Mouse (Mus musculus) olfactory bulb, adult 2 months (tissue): ENCODE data around the gene Gstcd. TPM values are rescaled to one million over a fixed set of nuclear protein-coding genes. Genes with fewer than 3 reads are reported as not detected.

ENCODE experiments used
- H3K27ac ChIP-seq: fragments of 200-500 bp; 2 replicates; pipeline ENCODE4 v1.5.1; 2012; ENCODE audit warnings: low read depth, low read length; ENCODE audit not compliant: insufficient read depth
- H3K4me1 ChIP-seq: fragments of 200-500 bp; 2 replicates; pipeline ENCODE4 v1.6.1; 2012; ENCODE audit warnings: low read length; ENCODE audit not compliant: control insufficient read depth, insufficient read depth
- H3K4me3 ChIP-seq: fragments of 200-500 bp; 2 replicates; pipeline ENCODE4 v1.5.1; 2012; ENCODE audit warnings: mild to moderate bottlenecking, low read depth, low read length, moderate library complexity; ENCODE audit not compliant: insufficient read depth
- CTCF ChIP-seq: fragments of 200-500 bp; IDR thresholded peaks from 2 replicates; pipeline ENCODE4 v1.5.1; 2012; ENCODE audit warnings: low read depth, mild to moderate bottlenecking, low read length, moderate library complexity; ENCODE audit not compliant: insufficient read depth
- POLR2A ChIP-seq: fragments of 200-500 bp; IDR thresholded peaks from 2 replicates; pipeline ENCODE4 v1.6.1; 2012; ENCODE audit warnings: mild to moderate bottlenecking, low read depth, low read length, moderate library complexity; ENCODE audit not compliant: insufficient read depth
- WGBS: fragments of 180-500 bp; shearing (Covaris S2); methylation state at CpG from one replicate; pipeline ENCODE4 v1.1.7; 2018; 5-methylcytosine and 5-hydroxymethylcytosine counted together
- polyA plus RNA-seq: library from polyadenylated mRNA; stranded (reverse); fragments of >200 nt; gene quantifications from 2 replicates; pipeline ENCODE4 v1.2.4, GENCODE M21; 2012; ENCODE audit warnings: low replicate concordance; ENCODE audit not compliant: missing spikeins, insufficient read depth, insufficient read length

Gstcd gene
- polyA plus RNA-seq, 1 experiment = not detected

GRCm38 (mm10) chr3:133098336-133098735 lies 6.5 kb upstream of the Gstcd start:
- Histone ChIP-seq H3K27ac (no peak overlapping the region), H3K4me3 (no peak overlapping the region), H3K4me1 (no peaks in the 10 kb centered on the region)
- TF ChIP-seq POLR2A = no peak
- TF ChIP-seq CTCF = no peak
- 93% methylated on average over 4 of the region's 4 CpGs for WGBS

- no peaks in the 10 kb centered on the region for H3K4me1 ChIP-seq
Measured at GRCm38 (mm10) chr3:133097936-133098335, 6.1 kb upstream of the Gstcd start.

GRCm38 (mm10) chr3:133094305-133094704 lies 2.5 kb upstream of the Gstcd start:
- Histone ChIP-seq H3K27ac (no peak overlapping the region), H3K4me3 (no peak overlapping the region), H3K4me1 (no peaks in the 10 kb centered on the region)
- WGBS = 68% methylated on average over 1 of the region's 1 CpGs
- TF ChIP-seq POLR2A (no peak), CTCF (no peak)

More at GRCm38 (mm10) chr3:133097936-133098335, 6.1 kb upstream of the Gstcd start:
- no peak for TF ChIP-seq POLR2A
- TF ChIP-seq CTCF = no peak
- H3K4me3 ChIP-seq = no peak overlapping the region
- 96% methylated on average over 6 of the region's 6 CpGs for WGBS
- H3K27ac ChIP-seq = no peak overlapping the region

GRCm38 (mm10) chr3:133092936-133093335 lies 1.1 kb upstream of the Gstcd start:
- Histone ChIP-seq H3K4me1 (no peaks in the 10 kb centered on the region), H3K27ac (no peak overlapping the region), H3K4me3 (no peak overlapping the region)
- 82% methylated on average over 1 of the region's 1 CpGs for WGBS
- TF ChIP-seq CTCF = no peak
- TF ChIP-seq POLR2A = no peak

- TF ChIP-seq CTCF = no peak
- TF ChIP-seq POLR2A = no peak
- WGBS = under 1% methylated on average over 7 of the region's 7 CpGs
Measured at GRCm38 (mm10) chr3:133092274-133092853, 531 bp upstream of the Gstcd start.

GRCm38 (mm10) chr3:133091121-133091663 lies 641 bp downstream of the Gstcd start:
- Histone ChIP-seq H3K27ac (peak overlapping the region; percentile 77), H3K4me3 (peak overlapping the region; percentile 99), H3K4me1 (no peaks in the 10 kb centered on the region)
- under 1% methylated on average over 44 of the region's 44 CpGs for WGBS
- no peak for TF ChIP-seq CTCF
- no peak for TF ChIP-seq POLR2A

More at GRCm38 (mm10) chr3:133092274-133092853, 531 bp upstream of the Gstcd start:
- Histone ChIP-seq H3K4me1 (no peaks in the 10 kb centered on the region), H3K4me3 (peak overlapping the region; percentile 99), H3K27ac (peak overlapping the region; percentile 77)

GRCm38 (mm10) chr3:133090247-133091120 lies 1.3 kb downstream of the Gstcd start:
- WGBS = 5% methylated on average over 11 of the region's 11 CpGs
- Histone ChIP-seq H3K4me1 (no peaks in the 10 kb centered on the region), H3K27ac (no peak overlapping the region), H3K4me3 (peak overlapping the region; percentile 99; the same call in 1 of the 2 replicates)
- TF ChIP-seq POLR2A (no peak), CTCF (no peak)

- H3K27ac ChIP-seq = no peak overlapping the region
- TF ChIP-seq POLR2A (no peak), CTCF (no peak)
- no peak overlapping the region for H3K4me3 ChIP-seq
- WGBS = 55% methylated on average over 3 of the region's 3 CpGs
- no peaks in the 10 kb centered on the region for H3K4me1 ChIP-seq
Measured at GRCm38 (mm10) chr3:133085858-133086257, 6.0 kb downstream of the Gstcd start.

GRCm38 (mm10) chr3:133082736-133083135 lies 9.1 kb downstream of the Gstcd start:
- no peaks in the 10 kb centered on the region for H3K4me1 ChIP-seq
- TF ChIP-seq POLR2A (no peak), CTCF (no peak)
- no peak overlapping the region for H3K4me3 ChIP-seq
- WGBS = 94% methylated on average over 5 of the region's 5 CpGs
- H3K27ac ChIP-seq = no peak overlapping the region
